Mouse (Mus musculus) ES-Bruce4 (cell line): ENCODE measurements around the gene Spice1. TPM values are rescaled to one million over a fixed set of nuclear protein-coding genes. Genes with fewer than 3 reads are reported as not detected.

Experiments
- H3K27ac ChIP-seq: 2 replicates; pipeline ENCODE4 v1.5.1; 2012; ENCODE audit warnings: low read length, inconsistent platforms; ENCODE audit not compliant: insufficient read depth
- H3K27me3 ChIP-seq: 2 replicates; pipeline ENCODE4 v1.6.1; 2012; ENCODE audit warnings: mild to moderate bottlenecking, low read length, inconsistent platforms; ENCODE audit not compliant: control insufficient read depth, poor library complexity, insufficient read depth, severe bottlenecking
- H3K36me3 ChIP-seq: 2 replicates; pipeline ENCODE4 v1.6.1; 2012; ENCODE audit warnings: inconsistent platforms, mild to moderate bottlenecking, low read length, moderate library complexity; ENCODE audit not compliant: control insufficient read depth, poor library complexity, insufficient read depth, severe bottlenecking
- H3K4me1 ChIP-seq: one replicate; pipeline ENCODE4 v1.8.1; 2011; ENCODE audit warnings: low read length; ENCODE audit not compliant: control insufficient read depth, insufficient read depth
- H3K4me3 ChIP-seq: 2 replicates; pipeline ENCODE4 v1.5.1; 2011; ENCODE audit warnings: low read depth, mild to moderate bottlenecking, low read length
- H3K9ac ChIP-seq: 2 replicates; pipeline ENCODE4 v1.6.1; 2012; ENCODE audit warnings: low read depth, mild to moderate bottlenecking, inconsistent platforms; ENCODE audit not compliant: poor library complexity, severe bottlenecking
- H3K9me3 ChIP-seq: replicated peaks from 2 replicates; pipeline ENCODE4 v1.6.1; 2012; ENCODE audit warnings: mild to moderate bottlenecking, low read length, inconsistent platforms; ENCODE audit not compliant: control insufficient read depth, poor library complexity, insufficient read depth, severe bottlenecking
- CTCF ChIP-seq: IDR thresholded peaks from one replicate; pipeline ENCODE4 v1.8.1; 2011; ENCODE audit warnings: low read depth, low read length
- EP300 ChIP-seq: IDR thresholded peaks from 2 replicates; pipeline ENCODE4 v1.6.1; 2011; ENCODE audit warnings: low read depth, low read length; ENCODE audit not compliant: insufficient read depth
- POLR2A ChIP-seq: IDR thresholded peaks from one replicate; pipeline ENCODE4 v1.8.1; 2011; ENCODE audit warnings: low read length; ENCODE audit not compliant: insufficient read depth
- polyA plus RNA-seq: library from polyadenylated mRNA; stranded (reverse); fragments of >200 nt; gene quantifications from 2 replicates; pipeline ENCODE4 v1.2.4, GENCODE M21; 2011; ENCODE audit warnings: low read depth; ENCODE audit not compliant: missing spikeins, insufficient read depth, insufficient read length

The Spice1 gene
- polyA plus RNA-seq = 56.9 and 60.9 TPM in 2 replicates

- H3K9ac ChIP-seq = peak within 1 kb of the TSS; percentile 75
- H3K27ac ChIP-seq = peak within 1 kb of the TSS; percentile 12; the same call in 1 of the 2 replicates
- H3K9me3 ChIP-seq = no peaks in the 10 kb centered on the region
- no peaks in the 10 kb centered on the region for H3K36me3 ChIP-seq
- TF ChIP-seq EP300 = no peak
- TF ChIP-seq CTCF = peak; percentile 2
- peak; percentile 29 for TF ChIP-seq POLR2A
- no peaks in the 10 kb centered on the region for H3K4me1 ChIP-seq
- H3K4me3 ChIP-seq = peak within 1 kb of the TSS; percentile 68
- H3K27me3 ChIP-seq = no peaks in the 10 kb centered on the region
Measured at GRCm38 (mm10) chr16:44347071-44347901, at the start of gene Spice1. Gene Spice1, plus strand, starts transcription at chr16:44347121.

GRCm38 (mm10) chr16:44299438-44300093 lies 47.4 kb upstream of the Spice1 start:
- TF ChIP-seq CTCF (peak; percentile 62), POLR2A (no peak), EP300 (no peak)
- Histone ChIP-seq H3K9ac (no peak overlapping the region), H3K4me1 (no peaks in the 10 kb centered on the region), H3K27me3 (no peaks in the 10 kb centered on the region), H3K4me3 (no peak overlapping the region), H3K9me3 (no peaks in the 10 kb centered on the region), H3K36me3 (no peaks in the 10 kb centered on the region), H3K27ac (no peak overlapping the region)

DNA sequence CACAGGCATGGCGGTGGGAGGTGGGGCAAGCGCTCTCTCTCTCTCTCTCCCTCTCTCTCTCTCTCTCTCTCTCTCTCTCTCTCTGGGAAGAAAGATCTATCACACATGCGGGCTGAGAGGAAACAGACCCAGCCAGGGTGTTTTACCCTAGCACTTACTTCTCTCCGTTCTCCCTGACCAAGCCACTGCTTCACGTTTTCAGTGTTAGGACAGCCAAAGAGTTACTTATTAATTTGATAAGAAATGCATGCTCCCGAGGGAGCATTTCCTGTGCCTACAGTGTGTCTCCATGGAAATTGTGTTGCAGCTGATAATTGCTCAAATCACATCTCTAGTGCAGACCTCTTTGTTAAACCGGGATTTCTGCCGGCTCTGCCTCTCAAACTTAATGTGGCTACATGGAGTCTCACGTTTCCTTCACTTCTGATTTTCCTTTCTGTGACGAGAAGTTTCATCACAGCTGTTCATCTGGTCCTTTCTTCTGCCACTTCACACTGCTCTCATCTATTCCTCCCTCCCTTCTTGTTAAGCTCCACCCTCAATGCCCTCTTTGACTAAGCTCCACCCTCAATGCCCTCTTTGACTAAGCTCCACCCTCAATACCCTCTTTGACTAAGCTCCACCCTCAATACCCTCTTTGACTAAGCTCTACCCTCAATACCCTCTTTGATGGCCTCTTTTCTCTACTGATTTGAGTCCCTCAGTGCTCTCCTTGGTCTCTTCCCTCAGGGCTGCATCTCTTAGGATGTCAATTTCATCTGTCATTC lies 44.6 kb upstream of the Spice1 start:
- no peak for TF ChIP-seq CTCF
- TF ChIP-seq POLR2A = no peak
- no peak for TF ChIP-seq EP300
- Histone ChIP-seq H3K36me3 (no peaks in the 10 kb centered on the region), H3K9ac (no peak overlapping the region), H3K9me3 (no peaks in the 10 kb centered on the region), H3K4me3 (no peak overlapping the region), H3K27ac (no peak overlapping the region), H3K27me3 (no peaks in the 10 kb centered on the region), H3K4me1 (no peaks in the 10 kb centered on the region)

GRCm38 (mm10) chr16:44303822-44304221 lies 43.1 kb upstream of the Spice1 start:
- no peaks in the 10 kb centered on the region for H3K36me3 ChIP-seq
- H3K27ac ChIP-seq = no peak overlapping the region
- no peaks in the 10 kb centered on the region for H3K9me3 ChIP-seq
- TF ChIP-seq CTCF (no peak), EP300 (no peak), POLR2A (no peak)
- no peak overlapping the region for H3K4me3 ChIP-seq
- no peak overlapping the region for H3K9ac ChIP-seq
- H3K27me3 ChIP-seq = no peaks in the 10 kb centered on the region
- no peaks in the 10 kb centered on the region for H3K4me1 ChIP-seq

DNA sequence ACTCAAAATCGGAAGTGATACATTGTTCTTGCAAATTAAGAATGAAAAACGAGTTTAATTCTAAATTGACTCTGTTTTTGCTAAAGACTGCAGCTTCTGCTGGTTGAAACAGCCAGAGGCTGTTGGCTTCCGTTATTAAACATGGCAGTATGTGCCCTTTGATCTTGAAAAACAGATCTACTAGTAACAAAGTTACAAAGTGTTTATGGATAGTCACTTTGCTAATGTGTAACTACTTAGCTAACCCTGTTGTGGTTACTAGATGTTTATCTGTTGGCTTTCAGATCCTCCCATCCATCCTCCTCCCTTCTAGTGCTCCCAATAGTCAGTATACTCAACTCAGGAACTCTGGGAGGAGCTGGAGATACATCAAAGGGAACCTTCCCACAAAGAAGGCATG lies 41.3 kb upstream of the Spice1 start:
- Histone ChIP-seq H3K9me3 (no peaks in the 10 kb centered on the region), H3K4me3 (no peak overlapping the region), H3K9ac (no peak overlapping the region), H3K36me3 (no peaks in the 10 kb centered on the region), H3K27me3 (no peaks in the 10 kb centered on the region), H3K27ac (no peak overlapping the region), H3K4me1 (no peaks in the 10 kb centered on the region)
- no peak for TF ChIP-seq POLR2A
- TF ChIP-seq CTCF = no peak
- TF ChIP-seq EP300 = no peak

GRCm38 (mm10) chr16:44313422-44313821 lies 33.5 kb upstream of the Spice1 start:
- Histone ChIP-seq H3K36me3 (no peaks in the 10 kb centered on the region), H3K4me3 (no peak overlapping the region), H3K4me1 (no peaks in the 10 kb centered on the region), H3K27me3 (no peaks in the 10 kb centered on the region; the same call in none of the 2 replicates), H3K9me3 (no peaks in the 10 kb centered on the region), H3K9ac (no peak overlapping the region), H3K27ac (no peak overlapping the region)
- TF ChIP-seq CTCF (no peak), EP300 (no peak), POLR2A (no peak)
